ENCODE assay signal across 8 mouse cellular contexts in the genomic region with DNA sequence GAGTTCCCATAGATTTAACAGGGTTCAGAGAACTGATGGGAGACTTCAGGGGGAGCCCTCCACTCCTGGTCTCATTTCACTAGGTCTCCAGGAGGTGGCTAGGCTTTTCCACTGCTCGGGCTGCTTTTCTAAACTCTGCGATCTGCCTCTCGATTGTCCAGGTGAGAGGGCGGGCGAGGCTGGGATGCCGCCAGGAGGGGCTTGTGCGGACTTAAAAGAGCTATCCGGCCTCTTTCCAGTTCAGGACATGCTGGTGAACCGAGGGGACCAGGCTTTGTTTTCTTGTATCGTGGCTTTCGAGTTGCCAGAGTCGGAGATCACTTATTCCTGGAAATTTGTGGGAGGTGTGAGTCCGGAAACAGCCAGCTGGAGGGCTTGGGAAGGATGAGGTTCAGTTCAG. TPM values are rescaled to one million over a fixed set of nuclear protein-coding genes. Genes with fewer than 3 reads are reported as not detected.
DNase-seq lines count a peak whose midpoint lies in the region; ATAC-seq and TF ChIP-seq lines count a peak whose summit lies in the region.

No protein-coding gene starts in this region.

- no peaks in the 10 kb centered on the region for H3K9me3 ChIP-seq in heart, embryonic 15.5 days (replicated peaks)
- no peaks in the 10 kb centered on the region for H3K9me3 ChIP-seq in liver, embryonic 11.5 days (ENCODE audit: control insufficient read depth, low read length)

- H3K27me3 ChIP-seq in heart, embryonic 15.5 days = no peaks in the 10 kb centered on the region
- H3K27me3 ChIP-seq in liver, embryonic 11.5 days (replicated peaks; ENCODE audit: control insufficient read depth, insufficient read depth, low read length) = no peaks in the 10 kb centered on the region
- no peaks in the 10 kb centered on the region for H3K27me3 ChIP-seq in small intestine, adult 2 months (ENCODE audit: control insufficient read depth, insufficient read depth, low read length)

- peak overlapping the region; percentile 90 for H3K27ac ChIP-seq in heart, embryonic 15.5 days
- peak overlapping the region; percentile 54 for H3K27ac ChIP-seq in liver, embryonic 11.5 days (ENCODE audit: low read depth, low read length)
- H3K27ac ChIP-seq in small intestine, adult 2 months (ENCODE audit: insufficient read depth, low read depth, low read length) = peak overlapping the region; percentile 23

- H3K4me3 ChIP-seq in heart, embryonic 15.5 days = peak overlapping the region; percentile 59
- H3K4me3 ChIP-seq in liver, embryonic 11.5 days (ENCODE audit: low read depth, low read length) = peak overlapping the region; percentile 67
- H3K4me3 ChIP-seq in small intestine, adult 2 months (ENCODE audit: low read depth, low read length) = peak overlapping the region; percentile 71

- peak overlapping the region; percentile 56 for H3K9ac ChIP-seq in heart, embryonic 15.5 days
- H3K9ac ChIP-seq in liver, embryonic 11.5 days (ENCODE audit: low read depth, low read length) = peak overlapping the region; percentile 77

- peak overlapping the region; percentile 74 for H3K4me2 ChIP-seq in heart, embryonic 15.5 days
- peak overlapping the region; percentile 73 for H3K4me2 ChIP-seq in liver, embryonic 11.5 days

- peak; percentile 28 for DNase-seq in adrenal gland, postnatal 10 days
- no peak for DNase-seq in adrenal gland, adult (ENCODE audit: inconsistent age in 2 of 2, low spot score in 1 of 2)
- DNase-seq in right cerebral cortex, postnatal 4 days = peak; percentile 34
- DNase-seq in right cerebral cortex, adult 18-20 months = no peak
- no peak for DNase-seq in liver, embryonic 11.5 days (ENCODE audit: low spot score)

- TF ChIP-seq CTCF in small intestine, adult 2 months (IDR thresholded peaks at IDR 0.05; ENCODE audit: extremely low read depth, insufficient read length, insufficient replicate concordance, low read depth, low read length) = no peak

- peaks cover 54% of the 10 kb centered on the region for H3K4me1 ChIP-seq in heart, embryonic 15.5 days (replicated peaks)
- H3K4me1 ChIP-seq in liver, embryonic 11.5 days (replicated peaks; ENCODE audit: control insufficient read depth, insufficient read depth, low read length) = peaks cover 9% of the 10 kb centered on the region
- H3K4me1 ChIP-seq in small intestine, adult 2 months (ENCODE audit: control insufficient read depth, insufficient read depth, insufficient read length, low read length) = no peaks in the 10 kb centered on the region

- no peak for ATAC-seq in heart, embryonic 15.5 days (replicated peaks; ENCODE audit: insufficient number of reproducible peaks, insufficient read depth, low FRiP score, low read depth)
- no peak for ATAC-seq in liver, embryonic 11.5 days (replicated peaks; ENCODE audit: low FRiP score)
- ATAC-seq in megakaryocyte-erythroid progenitor cell, adult 5-6 weeks (replicated peaks; ENCODE audit: low FRiP score, low TSS enrichment, poor library complexity, severe bottlenecking) = no peak

- 7% methylated on average over 13 of the region's 13 CpGs for WGBS in heart, embryonic 15.5 days
- 21% methylated on average over 13 of the region's 13 CpGs for WGBS in liver, embryonic 11.5 days
- WGBS in small intestine, adult 2 months = 12% methylated on average over 13 of the region's 13 CpGs

- H3K36me3 ChIP-seq in heart, embryonic 15.5 days = peaks cover 30% of the 10 kb centered on the region
- peaks cover 4% of the 10 kb centered on the region; the same call in 1 of the 2 replicates for H3K36me3 ChIP-seq in liver, embryonic 11.5 days (ENCODE audit: control insufficient read depth, insufficient read depth, low read length)
- no peaks in the 10 kb centered on the region for H3K36me3 ChIP-seq in small intestine, adult 2 months (ENCODE audit: control insufficient read depth, insufficient read depth, low read length)

- no peak for TF ChIP-seq POLR2A in small intestine, adult 2 months (IDR thresholded peaks at IDR 0.05; ENCODE audit: low read depth, low read length)

RNA-seq across cellular contexts. Expression of a gene that starts 10.5 kb away (rescaled TPM):
- 10 to 100 TPM; 32.1 to 70.4 TPM for total RNA-seq in adrenal gland, postnatal 10 days (2021)
- 17.2 and 23.1 TPM in 2 replicates for polyA plus RNA-seq in heart, embryonic 15.5 days (2015; fragmentation: Nextera tagmentation; extraction: Ambion mirVana)
- polyA plus RNA-seq in liver, embryonic 11.5 days (2014; fragmentation: Nextera tagmentation; extraction: Ambion mirVana) = 11.2 and 16.4 TPM in 2 replicates
- 4.2 and 4.3 TPM in 2 replicates for polyA plus RNA-seq in small intestine, adult 2 months (2012; rRNA removed)
- 2.9 and 4.6 TPM in 2 replicates for total RNA-seq in megakaryocyte-erythroid progenitor cell, adult 5-6 weeks (2014; fragmentation: Nextera tagmentation)
- 0.69 TPM in 1 of 2 replicates, not detected in the other for total RNA-seq in megakaryocyte-erythroid progenitor cell, adult 5-6 weeks (2017)

RNA-seq across cellular contexts. Expression of a gene that starts 17.6 kb away (rescaled TPM):
- total RNA-seq in adrenal gland, postnatal 10 days (2021) = under 1 TPM; 0.12 to 0.30 TPM
- polyA plus RNA-seq in heart, embryonic 15.5 days (2015; fragmentation: Nextera tagmentation; extraction: Ambion mirVana) = 0.66 and 0.79 TPM in 2 replicates
- polyA plus RNA-seq in liver, embryonic 11.5 days (2014; fragmentation: Nextera tagmentation; extraction: Ambion mirVana) = 0.31 and 0.58 TPM in 2 replicates
- polyA plus RNA-seq in small intestine, adult 2 months (2012; rRNA removed) = 0.16 and 0.29 TPM in 2 replicates
- total RNA-seq in megakaryocyte-erythroid progenitor cell, adult 5-6 weeks (2014; fragmentation: Nextera tagmentation) = not detected in 2 replicates
- not detected in 2 replicates for total RNA-seq in megakaryocyte-erythroid progenitor cell, adult 5-6 weeks (2017)

RNA-seq across cellular contexts. Expression of a gene that starts 46.3 kb away (rescaled TPM):
- 1 to 10 TPM in 1 of 2 experiments, under 1 TPM in 1; 0.51 to 1.4 TPM for total RNA-seq in adrenal gland, postnatal 10 days (2021)
- polyA plus RNA-seq in heart, embryonic 15.5 days (2015; fragmentation: Nextera tagmentation; extraction: Ambion mirVana) = 0.38 and 0.58 TPM in 2 replicates
- polyA plus RNA-seq in liver, embryonic 11.5 days (2014; fragmentation: Nextera tagmentation; extraction: Ambion mirVana) = 0.37 TPM in 1 of 2 replicates, not detected in the other
- polyA plus RNA-seq in small intestine, adult 2 months (2012; rRNA removed) = 0.09 and 0.11 TPM in 2 replicates
- not detected in 2 replicates for total RNA-seq in megakaryocyte-erythroid progenitor cell, adult 5-6 weeks (2014; fragmentation: Nextera tagmentation)
- not detected in 2 replicates for total RNA-seq in megakaryocyte-erythroid progenitor cell, adult 5-6 weeks (2017)

RNA-seq across cellular contexts. Expression of a gene that starts 50.2 kb away (rescaled TPM):
- total RNA-seq in adrenal gland, postnatal 10 days (2021) = 1 to 10 TPM; 1.2 to 1.8 TPM
- 0.11 and 0.44 TPM in 2 replicates for polyA plus RNA-seq in heart, embryonic 15.5 days (2015; fragmentation: Nextera tagmentation; extraction: Ambion mirVana)
- 0.21 TPM in 1 of 2 replicates, not detected in the other for polyA plus RNA-seq in liver, embryonic 11.5 days (2014; fragmentation: Nextera tagmentation; extraction: Ambion mirVana)
- 0.19 TPM in 1 of 2 replicates, not detected in the other for polyA plus RNA-seq in small intestine, adult 2 months (2012; rRNA removed)
- not detected in 2 replicates for total RNA-seq in megakaryocyte-erythroid progenitor cell, adult 5-6 weeks (2014; fragmentation: Nextera tagmentation)
- total RNA-seq in megakaryocyte-erythroid progenitor cell, adult 5-6 weeks (2017) = 0.56 and 1.4 TPM in 2 replicates

RNA-seq across cellular contexts. Expression of a gene that starts 50.2 kb away (rescaled TPM):
- total RNA-seq in adrenal gland, postnatal 10 days (2021) = not detected
- polyA plus RNA-seq in heart, embryonic 15.5 days (2015; fragmentation: Nextera tagmentation; extraction: Ambion mirVana) = not detected in 2 replicates
- not detected in 2 replicates for polyA plus RNA-seq in liver, embryonic 11.5 days (2014; fragmentation: Nextera tagmentation; extraction: Ambion mirVana)
- not detected in 2 replicates for polyA plus RNA-seq in small intestine, adult 2 months (2012; rRNA removed)
- total RNA-seq in megakaryocyte-erythroid progenitor cell, adult 5-6 weeks (2014; fragmentation: Nextera tagmentation) = not detected in 2 replicates
- total RNA-seq in megakaryocyte-erythroid progenitor cell, adult 5-6 weeks (2017) = not detected in 2 replicates

Comparison
In these comparisons a context has a peak if more than half of its experiments do, and no peak if none do; other contexts are left out.
1. DNase-seq: peak in adrenal gland, postnatal 10 days (single experiment) and right cerebral cortex, postnatal 4 days (single experiment); none in adrenal gland, adult (0 of 2), right cerebral cortex, adult 18-20 months (single experiment) and liver, embryonic 11.5 days (single experiment).
2. H3K27ac ChIP-seq: peak in every context shown above with its lines; median percentile 90 in heart, embryonic 15.5 days; 54 in liver, embryonic 11.5 days; 23 in small intestine, adult 2 months.
3. Peak in every context shown above with its lines, with median percentiles within 50 percentile points of each other: H3K4me3 ChIP-seq.